Mouse (Mus musculus): ENCODE results near the gene Gm49378.

Gene Gm49378

GRCm38 (mm10) chr14:55637795-55638194 is at the start of gene Gm49378:
TSS of gene Gm49378 (minus strand) at chr14:55637895.
- in situ Hi-C loops (cut with MboI, MseI), result no loop called here

GRCm38 (mm10) chr14:55682118-55682493 is 44.4 kb upstream of the Gm49378 start:
- in situ Hi-C loops (cut with MboI, MseI), result loop anchor here (5.0 kb wide), 1 partner anchor 60 kb away; no protein-coding TSS in a partner anchor

- in situ Hi-C loops (cut with MboI, MseI), result loop anchor here (5.0 kb wide), 1 partner anchor 61 kb away; no protein-coding TSS in a partner anchor
These were observed 43.7 kb upstream of the Gm49378 start, which contains the start of gene Tinf2 for GRCm38 (mm10) chr14:55681160-55682117. TSS of gene Tinf2 (minus strand) at chr14:55681820.

GRCm38 (mm10) chr14:55677615-55678014 is 39.9 kb upstream of the Gm49378 start:
- in situ Hi-C loops (cut with MboI, MseI), result no loop called here

GRCm38 (mm10) chr14:55672741-55673060 is 35.0 kb upstream of the Gm49378 start:
- in situ Hi-C loops (cut with MboI, MseI), result no loop called here

GRCm38 (mm10) chr14:55671833-55672740 is 34.4 kb upstream of the Gm49378 start, which contains the start of the genes Gmpr2 and Nedd8:
TSS of gene Gmpr2 (plus strand) at chr14:55671941.
TSS of gene Nedd8 (minus strand) at chr14:55672124.
- in situ Hi-C loops (cut with MboI, MseI), result no loop called here

GRCm38 (mm10) chr14:55671486-55671832 is 33.8 kb upstream of the Gm49378 start:
- in situ Hi-C loops (cut with MboI, MseI), result no loop called here

- in situ Hi-C loops (cut with MboI, MseI), result no loop called here
These were observed 22.9 kb upstream of the Gm49378 start for GRCm38 (mm10) chr14:55660636-55661035.

- in situ Hi-C loops (cut with MboI, MseI), result no loop called here
These were observed 22.4 kb upstream of the Gm49378 start, which contains the start of gene Mdp1 for GRCm38 (mm10) chr14:55659960-55660573. TSS of gene Mdp1 (minus strand) at chr14:55660508.

GRCm38 (mm10) chr14:55658011-55658410 is 20.3 kb upstream of the Gm49378 start:
- in situ Hi-C loops (cut with MboI, MseI), result no loop called here

GRCm38 (mm10) chr14:55656935-55657334 is 19.2 kb upstream of the Gm49378 start:
- in situ Hi-C loops (cut with MboI, MseI), result no loop called here

- in situ Hi-C loops (cut with MboI, MseI), result no loop called here
These were observed 13.8 kb upstream of the Gm49378 start for GRCm38 (mm10) chr14:55651528-55651927.

GRCm38 (mm10) chr14:55649884-55650283 is 12.2 kb upstream of the Gm49378 start, which contains the start of gene Tssk4:
TSS of gene Tssk4 (plus strand) at chr14:55650184.
- in situ Hi-C loops (cut with MboI, MseI), result no loop called here

GRCm38 (mm10) chr14:55644261-55644888 is 6.7 kb upstream of the Gm49378 start:
- in situ Hi-C loops (cut with MboI, MseI), result no loop called here

- in situ Hi-C loops (cut with MboI, MseI), result no loop called here
These were observed 5.6 kb upstream of the Gm49378 start, which contains the start of gene Tm9sf1 for GRCm38 (mm10) chr14:55643060-55643907. TSS of gene Tm9sf1 (minus strand) at chr14:55643806.

- in situ Hi-C loops (cut with MboI, MseI), result no loop called here
These were observed 5.0 kb upstream of the Gm49378 start for GRCm38 (mm10) chr14:55642679-55643059.

- in situ Hi-C loops (cut with MboI, MseI), result no loop called here
These were observed 3.6 kb upstream of the Gm49378 start for GRCm38 (mm10) chr14:55641291-55641690.

- in situ Hi-C loops (cut with MboI, MseI), result no loop called here
These were observed 3.1 kb upstream of the Gm49378 start for GRCm38 (mm10) chr14:55640816-55641215.

GRCm38 (mm10) chr14:55635523-55636007 is 2.1 kb downstream of the Gm49378 start, which contains the start of gene Ipo4:
TSS of gene Ipo4 (minus strand) at chr14:55635957.
- in situ Hi-C loops (cut with MboI, MseI), result no loop called here

All from T-helper 1 cell (primary cell).